Mouse (Mus musculus) liver, embryonic 14.5 days (tissue): ENCODE results near the gene Col1a2.

Source experiments
- CTCF ChIP-seq: IDR thresholded peaks from 2 replicates; pipeline ENCODE4 v1.5.1; 2016; ENCODE audit warnings: antibody characterized with exemption, low read depth, control low read depth
- EP300 ChIP-seq: IDR thresholded peaks from 2 replicates; pipeline ENCODE4 v1.6.1; 2016; ENCODE audit warnings: antibody characterized with exemption, low read depth

DNA sequence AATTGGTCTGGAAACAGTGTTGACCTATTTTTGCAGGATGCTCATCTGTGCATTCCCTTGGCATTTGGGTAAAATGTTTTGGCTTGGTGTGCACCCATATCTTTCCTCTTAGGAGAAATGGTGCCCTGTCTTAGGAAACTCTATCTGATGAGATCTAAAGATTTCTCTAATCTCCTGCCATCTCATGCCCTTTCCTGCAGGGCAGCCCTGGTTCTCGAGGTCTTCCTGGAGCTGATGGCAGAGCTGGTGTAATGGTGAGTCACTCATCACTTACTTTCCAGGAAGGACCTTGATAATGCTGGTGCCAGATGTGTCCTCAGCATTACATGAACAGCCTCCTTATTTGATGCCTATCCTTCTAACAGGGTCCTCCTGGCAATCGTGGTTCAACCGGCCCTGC lies 16.4 kb downstream of the Col1a2 start:
- TF ChIP-seq EP300 = no peak
- no peak for TF ChIP-seq CTCF
